Mouse (Mus musculus): ENCODE results near the gene Olfr1168.
"Not testable (repeated sequence)": the region's sequence is repeated elsewhere in the genome, so short reads cannot be mapped to it uniquely, and the experiment has no call there.

The Olfr1168 gene

GRCm38 (mm10) chr2:88181580-88181979, at the start of gene Olfr1168:
Gene Olfr1168 (plus strand): TSS chr2:88181880.
- TF ChIP-seq GATA4 (IDR thresholded peaks at IDR 0.05; ENCODE audit: insufficient replicate concordance, low read length) = no peak

- TF ChIP-seq GATA4 (IDR thresholded peaks at IDR 0.05; ENCODE audit: insufficient replicate concordance, low read length) = not testable (repeated sequence)
These were observed 26.6 kb upstream of the Olfr1168 start, which contains the start of gene Olfr1167 for GRCm38 (mm10) chr2:88155093-88155492. Gene Olfr1167 (minus strand): TSS chr2:88155193.

- no peak for TF ChIP-seq GATA4 (IDR thresholded peaks at IDR 0.05; ENCODE audit: insufficient replicate concordance, low read length)
These were observed 39.1 kb downstream of the Olfr1168 start for GRCm38 (mm10) chr2:88220784-88221183.

GRCm38 (mm10) chr2:88228234-88228633, 46.6 kb downstream of the Olfr1168 start, which contains the start of gene Olfr1170:
Gene Olfr1170 (minus strand): TSS chr2:88228334.
- TF ChIP-seq GATA4 (IDR thresholded peaks at IDR 0.05; ENCODE audit: insufficient replicate concordance, low read length) = no peak

Data from liver, adult (tissue).